Mouse (Mus musculus) heart, adult 11 months (tissue): ENCODE measurements at regions not wholly inside any gene's neighbourhood (a gene's known extent, or its start where the extent isn't known, plus 50 kb on each side); places are given as distances from the start of the nearest gene placed in this dataset.

Source experiments
- DNase-seq: peaks from one replicate; pipeline ENCODE4 v3.0.0; 2022

- peak; percentile 94 for DNase-seq
These were observed 50.1 kb upstream of the Herpud2 start for GRCm38 (mm10) chr9:25201671-25202070.
